Mouse (Mus musculus) spleen, postnatal 36 days (tissue): Measurements from ENCODE around the gene Mboat7.

Experiments
- DNase-seq, 2 experiments: peaks; one replicate each; pipeline ENCODE4 v3.0.0; 2022; ENCODE audit warnings: low spot score in 2 of 2, mixed read lengths in 1 of 2

Mboat7 gene

DNA sequence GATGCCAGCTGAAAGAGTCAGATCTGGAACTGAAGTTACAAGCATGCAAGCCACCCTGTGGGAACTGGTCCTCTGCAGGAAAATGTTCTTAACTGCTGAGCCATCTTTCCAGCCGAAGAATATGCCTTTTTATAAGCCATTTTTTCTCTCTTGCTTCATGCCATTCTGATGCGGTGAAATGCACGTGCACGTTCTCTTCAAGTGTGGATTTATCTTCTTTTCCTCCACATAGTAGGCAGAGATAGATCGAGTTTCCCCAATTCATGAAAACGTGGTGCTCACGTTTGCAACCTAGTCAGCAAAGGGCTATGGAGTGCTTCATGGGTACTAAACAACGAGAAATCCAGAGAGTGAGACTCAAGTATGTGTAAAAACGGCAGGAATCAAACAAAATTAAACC lies 49.5 kb downstream of the Mboat7 start:
- DNase-seq, result no peak

DNA sequence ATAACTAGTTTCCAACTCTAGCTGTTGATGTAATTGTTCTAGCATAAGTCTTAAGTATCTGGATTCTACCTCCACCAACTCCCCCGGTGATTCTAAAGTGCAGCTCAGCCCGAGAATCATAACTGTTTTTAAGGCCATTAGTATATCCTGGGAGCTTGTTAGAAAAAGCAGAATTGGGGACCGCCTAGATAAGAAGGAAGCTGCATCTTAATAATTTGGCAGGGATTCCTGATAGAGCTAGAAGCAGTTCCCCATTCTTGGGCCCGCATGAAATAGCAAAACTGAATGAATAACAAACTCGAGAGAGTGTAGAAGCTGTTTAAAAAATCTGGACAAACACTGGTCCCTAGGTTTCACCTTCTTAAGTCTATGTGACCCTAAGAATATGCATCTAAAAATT lies 49.9 kb downstream of the Mboat7 start:
- no peak for DNase-seq

GRCm38 (mm10) chr7:3630478-3630815 lies 62.9 kb downstream of the Mboat7 start:
- no peak for DNase-seq

DNA sequence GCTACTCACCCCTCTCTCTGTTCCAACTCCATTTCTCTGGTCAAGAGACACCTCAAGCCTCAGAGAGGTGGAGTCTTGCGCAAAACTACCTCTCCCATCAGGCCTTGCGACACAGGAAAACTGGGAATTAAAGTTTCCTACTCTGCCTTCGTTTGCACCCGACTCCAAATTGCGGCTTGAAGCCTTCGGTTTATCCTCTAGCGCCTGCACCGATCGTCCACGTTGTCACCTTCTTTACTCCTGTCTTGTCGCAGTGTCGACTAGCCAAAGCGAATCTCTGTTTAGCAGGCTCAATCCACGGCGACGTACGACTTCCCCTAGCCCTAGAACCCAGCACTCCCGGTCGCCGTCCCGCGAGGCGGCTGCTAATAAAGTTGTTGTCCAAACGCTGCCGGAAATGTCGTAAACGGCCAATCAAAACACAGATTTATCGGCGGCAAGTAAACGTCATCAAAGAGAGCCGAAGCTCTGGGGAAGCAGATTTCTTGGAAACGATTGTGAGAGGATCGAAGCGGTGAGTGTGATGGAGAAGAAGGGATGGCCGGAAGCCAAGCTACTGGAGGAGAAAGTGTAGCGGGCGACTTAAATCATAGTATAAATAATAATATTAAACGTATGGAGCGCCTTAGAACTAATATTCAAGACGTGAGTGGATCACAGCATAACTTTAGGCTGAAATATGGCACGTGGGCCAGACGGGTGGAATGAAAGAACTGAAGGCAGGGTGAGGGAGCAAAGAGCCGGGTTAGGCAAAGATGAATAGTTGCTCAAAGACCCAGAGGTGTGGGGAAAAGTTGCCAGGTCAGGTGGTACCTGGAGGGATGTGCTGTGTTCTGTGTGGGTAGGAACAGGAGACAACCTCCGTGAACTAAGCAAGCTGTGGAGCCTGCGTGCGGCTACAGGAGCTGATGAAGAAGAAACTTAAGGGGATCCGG lies 63.5 kb downstream of the Mboat7 start, which contains the start of the genes Tfpt and Prpf31:
TSS of gene Tfpt (minus strand) at position 387 of the 935 bp plus-strand sequence.
TSS of gene Prpf31 (plus strand) at position 443 of the 935 bp plus-strand sequence.
- peak; percentile 91 to 93 for DNase-seq

DNA sequence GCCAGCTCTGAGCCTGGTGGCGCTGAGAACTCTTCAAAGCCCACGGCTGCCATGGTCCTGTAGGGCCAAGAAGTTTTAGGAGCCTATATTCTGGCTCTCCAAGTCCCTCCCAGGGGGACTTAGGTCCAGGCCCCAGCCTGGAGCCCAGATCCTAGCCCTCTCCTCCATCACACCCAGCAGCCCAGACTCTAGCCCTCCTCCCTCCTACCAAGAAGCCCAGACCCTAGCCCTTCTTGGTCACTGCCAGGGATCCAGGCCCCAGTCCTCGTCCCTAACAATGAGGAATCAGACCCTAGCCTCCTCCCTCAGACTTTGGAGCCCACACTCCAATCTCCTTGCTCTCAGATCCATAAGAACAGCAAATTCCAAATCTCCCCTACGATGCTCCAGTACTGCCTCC lies 64.3 kb downstream of the Mboat7 start:
- no peak for DNase-seq
